Mouse (Mus musculus): Measurements from ENCODE around the gene Gpr171. TPM values are rescaled to one million over a fixed set of nuclear protein-coding genes. Genes with fewer than 3 reads are reported as not detected.

Gpr171 gene
- total RNA-seq, 2 experiments from 2014 or later: not detected

DNA sequence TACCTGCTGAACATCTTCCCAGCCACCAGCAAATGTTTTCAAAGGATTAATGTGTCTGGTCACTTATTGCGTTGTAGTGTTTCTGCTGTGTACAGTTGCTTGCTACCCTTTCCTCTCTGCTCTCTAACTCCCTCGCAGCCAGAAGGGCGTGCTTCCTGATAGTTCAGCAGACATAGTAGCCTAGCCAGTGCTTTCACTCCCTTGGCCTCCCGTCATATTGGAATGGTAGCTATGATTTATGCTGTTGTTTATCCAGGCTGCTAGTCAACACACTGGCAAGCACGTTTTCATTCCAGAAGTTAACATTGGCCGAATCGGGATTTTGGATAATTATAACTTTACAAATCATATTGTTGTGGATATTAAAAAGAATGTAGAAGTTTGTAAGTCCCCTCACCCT lies 41.5 kb downstream of the Gpr171 start:
- DNase-seq (ENCODE audit: extremely low spot score in 1 of 2, low spot score in 1 of 2): no peak

DNA sequence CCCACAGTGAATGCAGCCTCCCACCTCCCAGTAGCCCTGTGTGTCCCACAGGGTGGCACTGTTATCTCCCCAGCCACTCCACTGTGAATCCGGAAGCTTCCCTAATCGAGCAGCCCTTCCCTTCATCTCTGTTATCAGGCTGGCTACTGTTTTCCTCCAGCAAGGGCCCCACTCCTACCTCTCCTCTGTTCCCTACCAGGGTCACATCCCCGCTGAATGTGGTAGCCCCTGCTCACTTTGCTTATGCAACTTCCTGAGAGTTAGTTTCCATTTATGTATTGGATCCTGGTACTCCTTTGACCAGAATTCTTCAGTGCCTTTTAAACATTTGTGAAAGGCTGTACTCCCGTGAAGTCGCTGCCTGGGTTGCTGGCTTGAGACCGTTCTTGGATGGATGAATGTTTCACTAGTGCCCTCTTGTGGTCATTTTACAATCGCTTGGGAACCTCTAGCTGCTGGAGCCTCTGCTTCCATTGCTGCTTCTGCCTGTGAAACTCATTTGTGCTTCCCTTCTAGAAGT lies 42.5 kb downstream of the Gpr171 start:
- DNase-seq (ENCODE audit: extremely low spot score in 1 of 2, low spot score in 1 of 2): peak; percentile 21 to 46

- DNase-seq (ENCODE audit: extremely low spot score in 1 of 2, low spot score in 1 of 2): no peak
Observed at GRCm38 (mm10) chr3:59054834-59055535, 46.6 kb downstream of the Gpr171 start.

Other genes starting within 250 kb of the Gpr171 start
- gene Clrn1, start 216.5 kb downstream of the Gpr171 start, total RNA-seq (2021): 1 to 10 TPM; 1.5 to 1.7 TPM
- gene Med12l, start 96.0 kb downstream of the Gpr171 start, total RNA-seq (2021): 10 to 100 TPM; 42.5 to 50.1 TPM
- 1 to 10 TPM; 1.4 to 2.8 TPM for gene P2ry14, start 51.8 kb upstream of the Gpr171 start, total RNA-seq (2021)
- gene Gpr87, start 93.3 kb upstream of the Gpr171 start, total RNA-seq (2021): not detected
- gene P2ry13, start 109.1 kb upstream of the Gpr171 start, total RNA-seq (2021): 10 to 100 TPM in 1 of 2 experiments, 1 to 10 TPM in 1; 9.3 to 10.4 TPM
- gene P2ry12, start 161.1 kb upstream of the Gpr171 start, total RNA-seq (2021): 10 to 100 TPM; 45.8 to 52.1 TPM
- gene Igsf10, start 242.6 kb upstream of the Gpr171 start, total RNA-seq (2021): 1 to 10 TPM; 2.5 to 2.6 TPM